ENCODE assay signal across 10 mouse cellular contexts in the genomic region with DNA sequence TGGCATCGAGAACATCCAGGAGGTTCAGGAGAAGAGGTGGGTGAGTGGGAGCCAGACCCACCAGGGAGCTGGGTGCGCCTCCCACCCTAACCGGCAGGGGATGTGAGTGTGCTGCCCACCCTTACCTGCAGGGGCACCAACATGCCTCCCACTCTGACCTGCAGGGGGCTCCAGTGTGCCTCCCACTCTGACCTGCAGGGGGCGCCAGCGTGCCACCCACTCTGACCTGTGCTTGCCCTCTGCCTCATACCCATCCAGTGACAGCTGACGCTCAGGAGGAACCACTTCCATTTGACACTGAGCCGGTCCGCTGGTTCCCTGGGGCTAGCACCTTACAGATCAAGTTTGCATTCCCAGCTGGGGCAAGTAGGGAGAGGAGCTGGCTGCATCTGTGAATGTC.
DNase-seq lines count a peak whose midpoint lies in the region; ATAC-seq and TF ChIP-seq lines count a peak whose summit lies in the region.
"Had no signal": no experiment of that assay in that cellular context is flagged by ENCODE, and none has a peak within 500 bp of the region (broad histone marks: within the 10 kb centered on the region; RNA-seq: fewer than 3 reads in every experiment).

No protein-coding gene starts in this region.

- TF ChIP-seq CTCF in cerebellum, adult 2 months (IDR thresholded peaks at IDR 0.05; ENCODE audit: borderline replicate concordance, insufficient read depth, low read depth, low read length), result peak; percentile 84

- H3K9ac ChIP-seq in liver, embryonic 12.5 days, result no peak overlapping the region
- H3K9ac ChIP-seq: embryonic facial prominence, embryonic 15.5 days had no signal

- TF ChIP-seq POLR2A in cerebellum, adult 2 months (IDR thresholded peaks at IDR 0.05; ENCODE audit: borderline replicate concordance, insufficient read depth, low read length), result no peak

- ATAC-seq in liver, embryonic 12.5 days, result peak; percentile 17; the same call in 1 of the 2 replicates
- no peak; the same call in 1 of the 2 replicates for ATAC-seq in erythroid progenitor cell, adult 5-6 weeks (replicated peaks; ENCODE audit: low FRiP score, poor library complexity, severe bottlenecking)

- H3K4me1 ChIP-seq in cerebellum, adult 2 months (ENCODE audit: control insufficient read depth, insufficient read depth, low read length), result peaks cover 36% of the 10 kb centered on the region
- H3K4me1 ChIP-seq in liver, embryonic 12.5 days, result peaks cover 45% of the 10 kb centered on the region

- no peak overlapping the region for H3K27ac ChIP-seq in cerebellum, adult 2 months (ENCODE audit: insufficient read depth, low read length)
- H3K27ac ChIP-seq in liver, embryonic 12.5 days, result no peak overlapping the region
- H3K27ac ChIP-seq: embryonic facial prominence, embryonic 15.5 days; neural tube, embryonic 13.5 days had no signal

- H3K36me3 ChIP-seq in liver, embryonic 12.5 days, result no peaks in the 10 kb centered on the region
- H3K36me3 ChIP-seq: embryonic facial prominence, embryonic 15.5 days; neural tube, embryonic 13.5 days had no signal

- 32% methylated on average over 8 of the region's 8 CpGs for WGBS in cerebellum, adult 2 months
- WGBS in liver, embryonic 12.5 days (ENCODE audit: insufficient replicate concordance), result 33% methylated on average over 8 of the region's 8 CpGs

- no peak overlapping the region for H3K4me3 ChIP-seq in cerebellum, adult 2 months (replicated peaks; ENCODE audit: insufficient read depth, low read depth, low read length)
- H3K4me3 ChIP-seq in liver, embryonic 12.5 days, result peak overlapping the region; percentile 34
- H3K4me3 ChIP-seq: embryonic facial prominence, embryonic 15.5 days; neural tube, embryonic 13.5 days had no signal

- peak; percentile 66 for DNase-seq in layer of hippocampus, adult 9-11 months
- DNase-seq in layer of hippocampus, postnatal 14 days (ENCODE audit: low spot score in 2 of 2), result no peak
- peak; percentile 74 for DNase-seq in ES-CJ7 (ENCODE audit: low read depth, low spot score)
- DNase-seq in cerebellum, adult 2 months, result peak in 1 of 2 experiments; percentile 68
- peak; percentile 65 to 76 for DNase-seq in heart, adult 9 months (ENCODE audit: low spot score in 2 of 2)
- peak; percentile 70 for DNase-seq in retina, postnatal 1 day

- H3K27me3 ChIP-seq in cerebellum, adult 2 months (ENCODE audit: control insufficient read depth, insufficient read depth, low read length), result no peaks in the 10 kb centered on the region
- peaks cover 88% of the 10 kb centered on the region for H3K27me3 ChIP-seq in liver, embryonic 12.5 days (replicated peaks)

- peak overlapping the region; percentile 56 for H3K4me2 ChIP-seq in liver, embryonic 12.5 days
- H3K4me2 ChIP-seq: neural tube, embryonic 13.5 days had no signal

- H3K9me3 ChIP-seq in liver, embryonic 12.5 days (replicated peaks), result no peaks in the 10 kb centered on the region
- H3K9me3 ChIP-seq: embryonic facial prominence, embryonic 15.5 days; neural tube, embryonic 13.5 days had no signal

Comparison
In these comparisons a context has a peak if more than half of its experiments do, and no peak if none do; other contexts are left out.
1. DNase-seq: peak in layer of hippocampus, adult 9-11 months (single experiment), ES-CJ7 (single experiment), heart, adult 9 months (2 of 2) and retina, postnatal 1 day (single experiment); none in layer of hippocampus, postnatal 14 days (0 of 2).